10 mouse cellular contexts compared by ENCODE assay signal in the genomic region with DNA sequence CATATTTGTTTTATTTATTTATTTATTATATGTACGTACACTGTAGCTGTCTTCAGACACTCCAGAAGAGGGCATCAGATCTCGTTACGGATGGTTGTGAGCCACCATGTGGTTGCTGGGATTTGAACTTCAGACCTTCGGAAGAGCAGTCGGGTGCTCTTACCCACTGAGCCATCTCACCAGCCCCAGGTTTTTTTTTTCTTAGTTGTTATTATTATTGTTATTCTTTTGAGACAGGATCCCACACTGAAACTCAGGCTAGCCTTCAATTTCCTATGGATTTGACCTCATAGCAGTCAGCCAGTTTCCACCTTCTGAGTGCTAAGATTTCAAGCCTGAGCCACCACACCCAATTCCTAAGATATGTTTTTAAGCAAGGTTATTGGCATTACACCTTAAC. TPM values are rescaled to one million over a fixed set of nuclear protein-coding genes. Genes with fewer than 3 reads are reported as not detected.
"Had no signal": no experiment of that assay in that cellular context is flagged by ENCODE, and none has a peak within 500 bp of the region (broad histone marks: within the 10 kb centered on the region; RNA-seq: fewer than 3 reads in every experiment).

No protein-coding gene starts in this region.

RNA-seq across cellular contexts. Expression of a gene that starts 1.8 kb away (rescaled TPM):
- polyA plus RNA-seq: neural tube, embryonic 15.5 days; small intestine, adult 2 months; spleen, adult 2 months; stomach, embryonic 15.5 days; stomach, postnatal 0 days; thymus, adult 2 months; thymus, postnatal 0 days; urinary bladder, adult 2 months had no signal

RNA-seq across cellular contexts. Expression of a gene that starts 34.1 kb away (rescaled TPM):
- total RNA-seq: neutrophil, adult 5-6 weeks had no signal
- polyA plus RNA-seq: small intestine, adult 2 months; spleen, adult 2 months; stomach, embryonic 14.5 days; thymus, adult 2 months; urinary bladder, adult 2 months had no signal
